Mouse (Mus musculus) telencephalon, adult 2 months (tissue): ENCODE results near the gene Ddi2.
A peak's percentile ranks its signal among the peaks of the same experiment; 100 is the strongest.

Experiments used
- DNase-seq: peaks from one replicate; pipeline ENCODE4 v3.0.0-alpha.2; 2011; ENCODE audit warnings: low read depth, low spot score

The Ddi2 gene

GRCm38 (mm10) chr4:141704625-141705024 is 18.6 kb downstream of the Ddi2 start:
- no peak for DNase-seq

GRCm38 (mm10) chr4:141694719-141695118 is 28.5 kb downstream of the Ddi2 start:
- DNase-seq: no peak

- DNase-seq: no peak
Measured at GRCm38 (mm10) chr4:141688505-141688904, 34.7 kb downstream of the Ddi2 start.

- DNase-seq: no peak
Measured at GRCm38 (mm10) chr4:141686525-141686924, 36.7 kb downstream of the Ddi2 start.

- no peak for DNase-seq
Measured at GRCm38 (mm10) chr4:141686093-141686492, 37.1 kb downstream of the Ddi2 start.

GRCm38 (mm10) chr4:141685499-141685898 is 37.7 kb downstream of the Ddi2 start, which contains the start of gene Rsc1a1:
TSS of gene Rsc1a1 (minus strand) at chr4:141685599.
- no peak for DNase-seq

- DNase-seq: no peak
Measured at GRCm38 (mm10) chr4:141682706-141683230, 40.5 kb downstream of the Ddi2 start.

- DNase-seq: no peak
Measured at GRCm38 (mm10) chr4:141681767-141682166, 41.5 kb downstream of the Ddi2 start.

- no peak for DNase-seq
Measured at GRCm38 (mm10) chr4:141680892-141681291, 42.3 kb downstream of the Ddi2 start.

- DNase-seq: no peak
Measured at GRCm38 (mm10) chr4:141679016-141679415, 44.2 kb downstream of the Ddi2 start.

GRCm38 (mm10) chr4:141676462-141676979 is 46.7 kb downstream of the Ddi2 start:
- no peak for DNase-seq

GRCm38 (mm10) chr4:141672325-141672724 is 50.9 kb downstream of the Ddi2 start:
- DNase-seq: no peak

- DNase-seq: peak; percentile 24
Measured at GRCm38 (mm10) chr4:141671389-141671788, 51.8 kb downstream of the Ddi2 start.

GRCm38 (mm10) chr4:141669898-141670712 is 53.1 kb downstream of the Ddi2 start:
- no peak for DNase-seq

- DNase-seq: no peak
Measured at GRCm38 (mm10) chr4:141664799-141665198, 58.4 kb downstream of the Ddi2 start, which contains the start of gene Plekhm2. TSS of gene Plekhm2 (minus strand) at chr4:141664899.

GRCm38 (mm10) chr4:141664011-141664745 is 59.0 kb downstream of the Ddi2 start:
- no peak for DNase-seq

GRCm38 (mm10) chr4:141663122-141663931 is 59.9 kb downstream of the Ddi2 start:
- DNase-seq: no peak

GRCm38 (mm10) chr4:141660884-141661283 is 62.3 kb downstream of the Ddi2 start:
- no peak for DNase-seq

- DNase-seq: no peak
Measured at GRCm38 (mm10) chr4:141659739-141660138, 63.5 kb downstream of the Ddi2 start.

- DNase-seq: no peak
Measured at GRCm38 (mm10) chr4:141658846-141659484, 64.3 kb downstream of the Ddi2 start.

GRCm38 (mm10) chr4:141656932-141657331 is 66.3 kb downstream of the Ddi2 start:
- no peak for DNase-seq
